Mouse (Mus musculus) thymus, adult 18-20 months (tissue): Measurements from ENCODE around the gene Zbed4.
"Not testable (repeated sequence)": the region's sequence is repeated elsewhere in the genome, so short reads cannot be mapped to it uniquely, and the experiment has no call there.

ENCODE experiments used
- DNase-seq, 2 experiments: peaks; one replicate each; pipeline ENCODE4 v3.0.0; 2022; ENCODE audit warnings: mixed read lengths in 2 of 2

Gene Zbed4

GRCm38 (mm10) chr15:88741366-88741765 is 10.1 kb upstream of the Zbed4 start:
- no peak for DNase-seq

GRCm38 (mm10) chr15:88743371-88743770 is 8.1 kb upstream of the Zbed4 start:
- DNase-seq = not testable (repeated sequence)

DNA sequence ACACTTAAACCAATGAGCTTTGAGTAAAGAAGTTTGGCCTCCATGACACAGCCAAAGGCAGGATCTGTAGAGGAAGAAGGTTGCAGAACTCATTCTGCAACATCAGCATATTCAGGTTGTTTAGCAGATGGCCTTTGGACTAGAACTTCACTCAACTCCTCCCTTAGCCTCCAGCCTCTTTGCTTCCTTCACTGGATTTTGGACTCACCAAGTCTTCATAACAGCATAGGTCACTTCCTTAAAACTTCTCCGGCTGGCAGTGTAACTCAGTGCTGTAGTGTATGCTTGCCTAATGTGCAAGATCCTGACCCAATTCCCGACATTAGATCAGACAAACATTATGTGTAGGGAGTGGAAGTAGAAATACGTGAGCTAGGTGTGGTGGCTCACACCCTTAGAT is 6.1 kb upstream of the Zbed4 start:
- no peak for DNase-seq

DNA sequence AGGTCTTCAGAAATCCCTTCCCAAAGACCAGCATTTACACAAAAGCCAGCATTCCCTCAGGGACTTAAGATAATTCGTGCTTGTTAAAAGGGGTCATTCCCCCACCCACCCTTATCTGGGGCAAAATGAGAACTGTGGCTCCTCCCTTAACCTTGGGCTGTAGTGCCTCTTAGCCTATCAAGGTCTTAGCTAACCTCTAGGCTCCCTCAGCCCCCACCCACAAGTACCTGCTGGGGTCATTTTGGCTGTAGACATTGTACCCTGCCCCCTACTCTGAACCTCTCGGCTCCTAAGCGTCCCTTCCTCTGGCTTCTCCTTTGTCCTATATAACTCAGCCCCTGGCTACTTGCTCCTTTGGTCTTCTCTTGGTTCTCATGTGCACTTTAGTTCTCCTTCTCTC is 5.5 kb upstream of the Zbed4 start:
- DNase-seq = no peak

GRCm38 (mm10) chr15:88749617-88750016 is 1.8 kb upstream of the Zbed4 start:
- DNase-seq = not testable (repeated sequence)

DNA sequence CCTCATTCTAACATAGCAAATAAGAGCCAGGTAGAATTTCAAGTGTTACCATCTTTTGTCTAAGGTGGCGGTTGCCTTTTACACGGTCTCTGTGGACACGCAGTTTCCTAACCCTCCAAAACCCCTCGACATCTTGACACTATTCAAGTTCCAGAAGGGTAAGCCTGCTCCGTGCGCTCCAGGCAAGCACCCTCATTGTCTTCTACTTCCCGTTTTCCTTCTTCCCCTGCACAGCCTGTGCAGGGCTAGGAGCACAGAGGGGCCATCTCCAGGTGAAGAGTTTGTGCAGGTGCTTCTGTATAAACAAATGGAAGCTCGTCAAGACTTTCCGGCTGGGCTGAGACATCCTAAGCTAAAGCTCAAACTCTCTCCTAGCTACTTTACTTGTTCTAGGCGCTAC is 1.4 kb upstream of the Zbed4 start:
- no peak for DNase-seq

- DNase-seq = peak; percentile 99
Measured at GRCm38 (mm10) chr15:88750677-88751563, 540 bp upstream of the Zbed4 start.

DNA sequence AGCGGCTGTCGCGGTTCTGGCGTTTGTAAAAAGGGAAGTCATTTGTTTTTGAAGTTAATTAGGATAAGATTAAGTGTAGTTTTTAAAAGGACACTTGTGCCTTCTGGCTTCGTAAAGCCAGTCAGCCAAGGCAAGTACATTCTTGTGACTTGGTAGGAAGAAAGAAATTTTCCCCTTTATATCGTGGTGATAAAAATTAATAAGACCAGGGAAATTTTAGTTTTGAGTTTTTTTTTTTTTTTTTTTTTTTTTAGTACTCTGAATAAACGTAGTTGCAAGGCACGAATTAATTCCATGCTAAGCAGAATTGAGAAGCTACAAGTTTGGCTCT is 908 bp downstream of the Zbed4 start:
- no peak for DNase-seq

GRCm38 (mm10) chr15:88754896-88755295 is 3.4 kb downstream of the Zbed4 start:
- peak in 1 of 2 experiments; percentile 47 for DNase-seq

DNA sequence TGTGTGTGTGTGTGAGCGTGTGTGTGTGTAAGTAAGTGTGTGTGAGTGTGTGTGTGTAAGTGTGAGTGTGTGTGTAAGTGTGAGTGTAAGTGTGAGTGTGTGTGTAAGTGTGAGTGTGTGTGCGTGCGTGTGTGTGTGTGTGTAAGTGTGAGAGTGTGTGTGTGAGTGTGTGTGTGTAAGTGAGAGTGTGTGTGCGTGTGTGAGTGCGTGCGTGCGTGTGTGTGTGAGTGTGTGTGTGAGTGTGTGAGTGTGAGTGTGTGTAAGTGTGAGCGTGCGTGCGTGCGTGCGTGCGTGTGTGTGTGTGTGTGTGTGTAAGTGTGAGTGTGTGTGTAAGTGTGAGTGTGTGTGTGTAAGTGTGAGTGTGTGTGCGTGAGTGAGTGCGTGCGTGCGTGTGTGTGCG is 4.3 kb downstream of the Zbed4 start:
- no peak for DNase-seq

DNA sequence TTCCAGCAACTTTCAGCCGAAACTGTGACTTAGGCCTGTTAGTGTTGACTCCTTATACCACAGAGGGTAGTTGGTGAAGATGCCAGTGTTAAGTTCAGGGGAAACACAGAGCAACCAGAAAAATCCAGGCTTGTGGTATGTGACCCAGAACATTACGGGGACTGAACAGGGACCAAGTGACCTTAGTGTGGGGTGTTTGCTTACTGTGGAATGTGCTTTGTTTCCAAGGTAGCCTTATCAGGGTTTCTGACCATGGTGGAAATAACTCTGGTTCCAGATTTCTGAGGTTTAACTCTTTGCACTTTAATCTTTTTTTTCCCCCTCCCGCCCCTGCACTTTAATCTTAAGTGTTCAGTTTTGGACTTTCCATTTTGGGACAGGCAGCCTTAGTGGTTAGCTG is 6.6 kb downstream of the Zbed4 start:
- no peak for DNase-seq

DNA sequence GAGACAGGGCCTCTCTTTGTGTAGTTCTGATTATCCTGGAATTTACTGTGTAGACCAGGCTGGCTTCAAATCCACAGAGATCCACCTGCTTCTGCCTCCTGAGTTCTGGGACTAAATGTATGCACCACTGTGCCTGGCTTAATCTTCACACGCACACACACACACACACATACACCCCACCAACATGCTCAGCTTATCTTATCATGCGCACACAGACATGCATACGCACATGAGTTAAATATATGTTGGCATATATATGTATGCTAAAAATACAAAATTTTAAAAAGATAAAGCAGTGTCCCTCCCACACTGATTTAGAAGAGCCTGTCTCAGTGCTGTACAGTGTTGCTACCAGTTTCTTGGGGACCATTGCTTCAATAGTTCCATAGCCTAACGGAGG is 10.1 kb downstream of the Zbed4 start:
- no peak for DNase-seq

GRCm38 (mm10) chr15:88766139-88766538 is 14.7 kb downstream of the Zbed4 start:
- not testable (repeated sequence) for DNase-seq

GRCm38 (mm10) chr15:88768537-88768936 is 17.1 kb downstream of the Zbed4 start:
- no peak for DNase-seq

DNA sequence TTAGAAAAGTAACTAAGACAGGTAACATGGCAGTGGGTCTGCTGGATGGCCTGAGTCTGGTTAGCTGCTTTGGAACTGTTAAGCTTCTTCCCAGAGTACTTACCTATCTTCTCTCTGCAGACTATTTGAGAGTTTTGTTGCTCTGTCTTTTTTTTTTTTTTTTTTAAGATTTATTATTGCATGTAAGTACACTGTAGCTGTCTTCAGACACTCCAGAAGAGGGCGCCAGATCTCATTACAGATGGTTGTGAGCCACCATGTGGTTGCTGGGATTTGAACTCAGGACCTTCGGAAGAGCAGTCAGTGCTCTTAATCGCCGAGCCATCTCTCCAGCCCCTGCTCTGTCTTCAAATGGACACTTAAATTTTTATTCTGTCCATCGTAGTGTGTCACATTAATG is 23.2 kb downstream of the Zbed4 start:
- not testable (repeated sequence) for DNase-seq

GRCm38 (mm10) chr15:88792140-88792850 is 40.8 kb downstream of the Zbed4 start:
- DNase-seq = no peak

DNA sequence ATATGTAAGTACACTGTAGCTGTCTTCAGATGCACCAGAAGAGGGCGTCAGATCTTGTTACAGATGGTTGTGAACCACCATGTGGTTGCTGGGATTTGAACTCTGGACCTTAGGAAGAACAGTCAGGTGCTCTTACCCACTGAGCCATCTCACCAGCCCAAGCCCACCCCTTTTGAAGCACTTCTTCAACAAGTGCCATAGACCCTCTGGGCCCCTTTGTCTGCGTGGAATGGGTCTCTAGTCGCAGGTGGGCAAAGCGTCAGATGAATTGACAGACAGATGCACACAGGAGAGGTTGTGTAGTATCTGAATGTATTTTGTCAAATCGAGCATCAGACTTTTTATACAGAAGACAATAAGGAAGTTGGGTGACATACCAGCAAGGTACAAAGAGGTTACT is 43.3 kb downstream of the Zbed4 start:
- not testable (repeated sequence) for DNase-seq

- DNase-seq = no peak
Measured at GRCm38 (mm10) chr15:88799950-88800371, 48.5 kb downstream of the Zbed4 start.

- no peak for DNase-seq
Measured at GRCm38 (mm10) chr15:88800921-88801354, 49.5 kb downstream of the Zbed4 start.

DNA sequence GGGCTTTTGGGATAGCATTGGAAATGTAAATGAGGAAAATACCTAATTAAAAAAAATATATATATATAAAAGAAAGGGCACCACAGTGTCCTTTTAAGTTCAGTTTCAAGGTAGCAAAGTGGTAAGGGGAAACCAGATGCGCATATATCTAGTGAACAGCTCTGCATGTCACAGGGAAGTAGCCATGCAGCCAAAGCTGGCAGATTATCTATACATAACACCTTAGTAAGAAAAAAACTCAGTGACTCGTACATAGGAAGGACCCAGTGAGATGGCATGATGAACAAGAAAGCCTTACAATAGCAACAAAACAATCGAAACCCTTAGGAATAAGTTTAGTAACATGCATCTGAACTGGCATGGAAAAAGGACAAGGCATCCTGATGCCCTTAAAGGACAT is 50.4 kb downstream of the Zbed4 start:
- DNase-seq = no peak

DNA sequence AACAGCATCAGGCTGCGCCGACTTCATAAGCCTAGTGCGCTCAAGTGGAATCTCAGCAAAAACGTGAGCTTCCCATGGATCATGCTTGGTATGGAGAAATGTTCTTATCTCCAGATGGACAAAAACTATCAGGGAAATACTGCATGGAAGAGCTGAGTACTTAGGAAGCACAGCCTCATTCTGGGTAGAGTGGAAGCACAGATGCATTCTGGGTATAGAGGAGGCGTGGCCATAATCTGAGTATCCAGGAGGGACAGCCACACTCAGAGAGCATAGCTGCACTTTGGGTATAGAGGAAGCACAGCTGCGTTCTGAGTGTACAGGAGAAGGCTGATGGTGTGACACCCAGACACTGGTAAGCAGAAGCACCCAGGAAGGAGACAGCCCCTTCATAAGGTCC is 50.9 kb downstream of the Zbed4 start:
- DNase-seq = no peak

- no peak for DNase-seq
Measured at GRCm38 (mm10) chr15:88808121-88808520, 56.7 kb downstream of the Zbed4 start.

DNA sequence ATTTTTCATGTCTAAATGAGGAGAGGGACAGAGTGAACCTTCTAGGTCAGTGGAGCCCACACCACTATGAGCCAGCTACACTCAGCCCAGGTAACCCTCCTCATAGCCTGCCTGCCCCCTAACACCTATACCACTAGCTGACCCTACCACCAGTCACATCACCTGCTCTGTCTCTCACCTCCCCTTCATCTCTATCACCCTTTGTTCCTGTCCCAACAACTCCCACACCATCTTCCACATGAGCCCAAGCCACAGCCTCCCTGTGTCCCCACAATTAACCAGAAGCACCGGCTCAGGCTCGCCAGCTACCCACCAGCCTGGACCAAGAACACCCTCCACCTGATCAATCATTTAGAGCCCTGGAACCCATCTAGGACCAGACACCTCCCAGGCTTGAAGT is 58.9 kb downstream of the Zbed4 start:
- DNase-seq = no peak

DNA sequence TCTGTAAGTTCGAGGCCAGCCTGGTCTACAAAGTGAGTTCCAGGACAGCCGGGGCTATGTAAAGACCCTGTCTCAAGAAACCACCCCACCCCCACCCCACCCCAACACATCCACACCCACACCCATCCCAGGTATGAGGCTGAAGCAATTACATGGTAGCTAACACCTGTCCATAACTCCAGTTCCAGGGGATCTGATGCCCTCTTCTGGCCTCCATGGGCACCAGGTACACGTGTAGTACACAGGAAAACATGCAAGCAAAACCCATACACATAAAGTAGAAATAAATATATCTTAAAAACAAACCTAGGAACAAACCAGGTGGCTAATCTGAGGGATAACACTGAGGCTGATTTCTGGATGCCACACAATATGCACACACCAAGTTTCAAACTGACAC is 61.8 kb downstream of the Zbed4 start:
- DNase-seq = no peak
